Mouse (Mus musculus): ENCODE measurements around the gene Ccndbp1.

DNA sequence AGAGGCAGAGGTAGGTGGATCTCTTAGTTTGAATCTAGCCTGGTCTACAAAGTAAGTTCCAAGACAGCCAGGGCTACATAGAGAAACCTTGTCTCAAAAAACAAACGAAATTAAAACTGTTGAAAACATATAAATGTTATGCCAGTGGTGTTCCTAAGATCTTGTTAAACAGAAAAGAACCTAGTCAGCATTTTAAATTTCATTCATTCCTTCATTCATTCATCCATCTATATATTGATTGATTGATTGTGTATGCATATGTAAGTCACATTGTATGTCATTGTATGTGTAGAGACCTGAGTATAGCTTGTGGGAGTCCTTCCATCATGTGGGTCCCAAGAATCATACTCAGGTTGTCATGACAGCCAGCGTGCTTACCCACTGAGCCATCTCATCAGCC lies 7.3 kb downstream of the Ccndbp1 start:
- TF ChIP-seq POLR2A (IDR thresholded peaks at IDR 0.05; ENCODE audit: extremely low read depth, insufficient read depth, low read length), result no peak
- TF ChIP-seq CTCF (IDR thresholded peaks at IDR 0.05; ENCODE audit: low read depth, low read length), result no peak

Data from liver, adult 2 months (tissue).